Mouse (Mus musculus) limb, embryonic 14.5 days (tissue): ENCODE data around the gene Pcnx3. TPM values are rescaled to one million over a fixed set of nuclear protein-coding genes. Genes with fewer than 3 reads are reported as not detected.

Source experiments
- ATAC-seq: fragments of 200-750 bp; cut with Nextera tagmentation; 2 replicates; pipeline ENCODE4 v1.8.0; 2017; ENCODE audit warnings: low read depth, moderate number of reproducible peaks, moderate TSS enrichment; ENCODE audit not compliant: low FRiP score
- DNase-seq: peaks from one replicate; pipeline ENCODE4 v3.0.0-alpha.2; 2015; ENCODE audit warnings: low spot score
- H3K27ac ChIP-seq: fragments of 300-500 bp; sonication (generic); replicated peaks from 2 replicates; pipeline ENCODE4 v1.5.1; 2014; ENCODE audit warnings: low read depth, mild to moderate bottlenecking, low read length, moderate library complexity, mixed read lengths
- H3K27me3 ChIP-seq: fragments of 300-500 bp; sonication (generic); 2 replicates; pipeline ENCODE4 v1.6.1; 2014; ENCODE audit warnings: low read length, mixed read lengths; ENCODE audit not compliant: control insufficient read depth, insufficient read depth
- H3K36me3 ChIP-seq: fragments of 300-500 bp; sonication (generic); 2 replicates; pipeline ENCODE4 v1.6.1; 2014; ENCODE audit warnings: mild to moderate bottlenecking, low read length, moderate library complexity, mixed read lengths; ENCODE audit not compliant: control insufficient read depth, insufficient read depth
- H3K4me1 ChIP-seq: fragments of 300-500 bp; sonication (generic); 2 replicates; pipeline ENCODE4 v1.6.1; 2014; ENCODE audit warnings: antibody characterized with exemption, low read length, mixed read lengths; ENCODE audit not compliant: control insufficient read depth, insufficient read depth
- H3K4me2 ChIP-seq: fragments of 300-500 bp; sonication (generic); replicated peaks from 2 replicates; pipeline ENCODE4 v1.6.1; 2014; ENCODE audit warnings: low read depth, mild to moderate bottlenecking, low read length, moderate library complexity; ENCODE audit not compliant: severe bottlenecking
- H3K4me3 ChIP-seq: fragments of 300-500 bp; sonication (generic); replicated peaks from 2 replicates; pipeline ENCODE4 v1.5.1; 2014; ENCODE audit warnings: low read length
- H3K9ac ChIP-seq: fragments of 300-500 bp; sonication (generic); 2 replicates; pipeline ENCODE4 v1.6.1; 2014; ENCODE audit warnings: mild to moderate bottlenecking, low read depth, low read length, moderate library complexity; ENCODE audit not compliant: severe bottlenecking
- H3K9me3 ChIP-seq: fragments of 300-500 bp; sonication (generic); 2 replicates; pipeline ENCODE4 v1.6.1; 2016; ENCODE audit warnings: low read length; ENCODE audit not compliant: control insufficient read depth
- POLR2A ChIP-seq: fragments of 200-500 bp; IDR thresholded peaks from 2 replicates; pipeline ENCODE4 v1.8.0; 2012; ENCODE audit warnings: inconsistent platforms, mild to moderate bottlenecking, moderate library complexity, borderline replicate concordance; ENCODE audit not compliant: insufficient read depth, insufficient read length; ENCODE audit errors: extremely low read depth
- WGBS: fragments of 180-500 bp; shearing (Covaris S2); extraction: QIAGEN DNeasy Blood & Tissue Kit; methylation state at CpG from one replicate; pipeline ENCODE4 v1.1.7; 2014; 5-methylcytosine and 5-hydroxymethylcytosine counted together
- polyA plus RNA-seq, 2 experiments: library from polyadenylated mRNA; depleted of rRNA in 1 of 2; stranded (reverse) in 1 of 2; unstranded in 1 of 2; fragments of >200 nt; fragmentation: Nextera tagmentation in 1 of 2; extraction: Ambion mirVana in 1 of 2; gene quantifications; 2 replicates each; pipeline versions ENCODE4 v1.2.1 to v1.2.3; 2012 to 2014

The Pcnx3 gene
- polyA plus RNA-seq (2012; rRNA removed) (101 and 160 TPM in 2 replicates), polyA plus RNA-seq (2014; fragmentation: Nextera tagmentation; extraction: Ambion mirVana) (31.8 and 32.3 TPM in 2 replicates)

DNA sequence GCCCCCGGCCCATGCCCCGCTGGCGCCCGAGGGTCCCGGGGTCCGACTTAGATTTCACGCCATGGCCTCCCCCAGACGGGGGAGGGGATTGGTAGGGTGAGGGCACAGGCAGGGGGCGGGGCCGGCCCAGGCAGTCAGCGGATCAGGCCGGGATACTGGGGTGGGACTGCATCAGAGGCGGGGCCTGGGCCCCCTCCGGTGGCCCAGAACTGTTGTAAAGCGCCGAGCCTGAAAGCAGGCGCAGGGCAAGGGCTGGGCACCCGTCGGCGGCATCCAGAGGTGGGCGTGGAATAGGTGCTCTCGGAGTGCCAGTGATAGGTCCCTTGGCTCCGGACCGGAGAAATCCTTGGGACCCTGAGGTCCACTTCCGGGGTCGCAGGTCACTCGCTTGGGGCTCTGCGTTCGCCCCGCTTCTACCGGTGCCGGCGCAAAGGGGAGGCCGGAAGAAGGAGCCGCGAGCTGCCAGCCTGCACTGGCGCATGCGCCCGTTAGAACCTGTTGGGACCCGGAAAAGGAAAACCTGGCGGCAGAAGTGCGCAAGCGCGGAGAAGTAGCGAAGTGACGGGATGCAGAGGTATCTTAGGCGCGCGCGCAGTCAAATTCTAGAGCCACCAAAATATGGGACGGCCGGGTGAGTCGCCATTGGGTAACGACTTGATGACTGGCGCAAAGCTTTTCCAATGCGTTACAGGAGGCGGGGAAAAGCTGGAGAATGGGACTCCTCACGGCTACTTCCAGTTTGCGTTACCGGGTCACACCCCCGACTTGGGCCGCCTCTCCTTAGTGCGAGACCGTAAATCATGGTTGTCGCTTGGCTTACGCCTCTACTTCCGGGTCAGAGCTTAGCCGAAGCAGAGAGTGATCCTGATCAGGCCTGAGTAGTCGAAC is at the start of gene Pcnx3, which contains the start of gene Map3k11:
Gene Pcnx3, minus strand, starts transcription at position 709 of the 888 bp plus-strand sequence.
Gene Map3k11, plus strand, starts transcription at position 543 of the 888 bp plus-strand sequence.
- peak within 1 kb of the TSS; percentile 79 for H3K9ac ChIP-seq
- H3K36me3 ChIP-seq: peaks cover 60% of the 10 kb centered on the region

DNA sequence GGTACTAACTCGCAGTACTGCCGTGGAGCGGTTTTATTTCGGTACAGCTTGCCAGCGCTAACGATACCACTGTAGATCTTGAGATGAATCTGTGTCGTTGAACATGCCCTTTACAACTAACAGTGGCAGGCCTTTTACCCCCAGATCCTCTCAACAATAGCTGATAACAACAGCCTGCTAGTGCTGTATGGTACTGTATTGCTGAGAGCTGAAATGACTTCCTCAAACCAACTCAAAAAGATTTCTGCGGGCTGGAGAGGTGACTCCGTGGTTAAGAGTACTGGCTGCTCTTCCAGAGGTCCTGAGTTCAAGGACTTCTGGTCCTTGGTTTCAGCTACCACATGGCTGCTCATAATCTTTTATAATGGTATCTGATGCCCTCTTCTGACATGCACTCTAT is 45.6 kb upstream of the Pcnx3 start:
- Histone ChIP-seq H3K36me3 (peaks cover 8% of the 10 kb centered on the region), H3K4me3 (no peak overlapping the region), H3K9me3 (no peaks in the 10 kb centered on the region), H3K27me3 (no peaks in the 10 kb centered on the region), H3K4me2 (no peak overlapping the region), H3K9ac (no peak overlapping the region), H3K4me1 (peaks cover 12% of the 10 kb centered on the region), H3K27ac (no peak overlapping the region)
- 77% methylated on average over 9 of the region's 9 CpGs for WGBS
- DNase-seq: no peak
- TF ChIP-seq POLR2A: no peak
- no peak for ATAC-seq

More for the DNA sequence above, at the start of gene Pcnx3, which contains the start of gene Map3k11:
- Histone ChIP-seq H3K27me3 (no peaks in the 10 kb centered on the region), H3K9me3 (no peaks in the 10 kb centered on the region), H3K4me1 (peaks cover 26% of the 10 kb centered on the region), H3K4me2 (peak within 1 kb of the TSS; percentile 77), H3K27ac (peak within 1 kb of the TSS; percentile 91), H3K4me3 (peak within 1 kb of the TSS; percentile 88)
- ATAC-seq (peak; percentile 93), DNase-seq (peak; percentile 99)
- TF ChIP-seq POLR2A: 0 out of 2 replicates have a peak, but pooled peaks have one; percentile 35
- 3% methylated on average over 68 of the region's 69 CpGs for WGBS

DNA sequence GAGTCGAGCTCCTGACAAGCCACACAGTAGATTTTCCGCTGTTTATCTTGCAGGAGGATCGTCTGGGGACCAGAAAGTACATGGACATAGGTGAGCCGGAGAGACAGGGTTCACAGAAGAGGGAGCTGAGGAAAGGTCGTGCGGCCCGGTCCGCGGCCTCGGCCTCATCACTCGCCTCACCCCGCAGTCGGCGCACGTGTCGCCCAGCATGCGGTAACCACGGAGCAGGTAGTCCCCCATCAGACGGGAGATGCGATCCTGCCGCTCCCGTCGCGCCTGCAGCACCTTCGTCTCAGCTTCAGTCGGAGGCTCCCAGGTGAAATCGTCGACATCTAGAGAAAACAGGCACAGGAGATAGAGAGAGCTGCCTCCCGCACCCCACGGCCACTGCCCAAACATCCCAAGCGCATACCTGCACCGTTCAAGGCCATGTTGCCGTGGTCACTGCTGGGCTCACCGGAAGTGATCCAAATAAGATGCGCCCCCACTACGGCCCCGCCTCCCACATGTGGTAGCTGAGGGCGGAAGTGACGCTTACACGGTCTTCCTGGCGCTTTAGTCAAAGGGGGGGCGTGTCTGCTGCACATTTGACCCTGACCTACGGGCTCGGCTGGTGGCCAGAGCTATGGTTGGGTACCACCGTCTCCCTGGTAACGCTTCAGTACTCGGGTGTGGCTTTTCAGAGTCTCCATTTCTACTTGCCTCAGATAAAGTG is 42.7 kb upstream of the Pcnx3 start:
- ATAC-seq (peak; percentile 85), DNase-seq (peak; percentile 97)
- H3K36me3 ChIP-seq: peaks cover 8% of the 10 kb centered on the region
- no peaks in the 10 kb centered on the region for H3K27me3 ChIP-seq
- peak overlapping the region; percentile 93 for H3K4me2 ChIP-seq
- H3K4me3 ChIP-seq: peak overlapping the region; percentile 80
- H3K4me1 ChIP-seq: peaks cover 30% of the 10 kb centered on the region
- H3K27ac ChIP-seq: 0 out of 2 replicates have a peak overlapping the region, but pooled peaks have one; percentile 19
- TF ChIP-seq POLR2A: no peak
- WGBS: 3% methylated on average over 47 of the region's 47 CpGs
- H3K9ac ChIP-seq: peak overlapping the region; percentile 70
- no peaks in the 10 kb centered on the region for H3K9me3 ChIP-seq

GRCm38 (mm10) chr19:5730314-5731186 is 41.8 kb upstream of the Pcnx3 start:
- H3K9me3 ChIP-seq: no peaks in the 10 kb centered on the region
- peak overlapping the region; percentile 80 for H3K4me3 ChIP-seq
- peaks cover 8% of the 10 kb centered on the region for H3K36me3 ChIP-seq
- ATAC-seq (no peak), DNase-seq (no peak)
- no peak overlapping the region for H3K27ac ChIP-seq
- H3K9ac ChIP-seq: peak overlapping the region; percentile 70
- no peaks in the 10 kb centered on the region for H3K27me3 ChIP-seq
- WGBS: 74% methylated on average over 29 of the region's 29 CpGs
- H3K4me1 ChIP-seq: peaks cover 34% of the 10 kb centered on the region
- TF ChIP-seq POLR2A: no peak
- H3K4me2 ChIP-seq: peak overlapping the region; percentile 93

DNA sequence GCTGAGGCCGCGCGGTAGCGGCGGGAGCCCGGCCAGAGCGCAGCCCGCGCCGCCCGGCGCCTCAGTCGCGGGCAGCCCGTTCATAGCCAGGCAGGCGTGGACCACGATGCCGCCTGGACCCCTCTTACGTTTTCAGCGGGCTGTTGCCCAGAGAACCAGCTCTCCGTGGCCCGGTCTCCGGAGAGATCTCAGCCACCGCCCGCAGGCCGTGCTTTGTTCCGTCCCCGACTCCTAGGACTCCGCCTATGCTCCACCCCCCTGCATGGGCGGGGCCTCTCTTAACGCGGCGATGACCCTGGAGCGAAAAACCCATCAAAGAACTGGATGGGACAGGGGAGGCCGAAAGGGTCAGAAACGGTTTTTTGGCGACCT is 40.7 kb upstream of the Pcnx3 start, which contains the start of gene Fam89b:
Gene Fam89b, minus strand, starts transcription at position 210 of the 372 bp plus-strand sequence.
- no peaks in the 10 kb centered on the region for H3K27me3 ChIP-seq
- H3K36me3 ChIP-seq: peaks cover 8% of the 10 kb centered on the region
- peak within 1 kb of the TSS; percentile 98 for H3K9ac ChIP-seq
- H3K9me3 ChIP-seq: no peaks in the 10 kb centered on the region
- ATAC-seq (peak; percentile 82), DNase-seq (peak; percentile 92)
- H3K4me3 ChIP-seq: peak within 1 kb of the TSS; percentile 91
- WGBS: 0% methylated on average over 36 of the region's 37 CpGs
- peak within 1 kb of the TSS; percentile 88 for H3K4me2 ChIP-seq
- peaks cover 42% of the 10 kb centered on the region for H3K4me1 ChIP-seq
- peak within 1 kb of the TSS; percentile 90 for H3K27ac ChIP-seq
- peak; percentile 93 for TF ChIP-seq POLR2A
